Mouse (Mus musculus) CH12.LX (cell line): ENCODE data around the gene Phactr3. TPM values are rescaled to one million over a fixed set of nuclear protein-coding genes. Genes with fewer than 3 reads are reported as not detected.
"Not testable (repeated sequence)": the region's sequence is repeated elsewhere in the genome, so short reads cannot be mapped to it uniquely, and the experiment has no call there.

Experiments
- DNase-seq: peaks from one replicate; pipeline ENCODE4 v3.0.0-alpha.2; 2013; ENCODE audit errors: extremely low read depth
- H3K27ac ChIP-seq: 2 replicates; pipeline ENCODE4 v1.5.1; 2012; ENCODE audit warnings: low read depth, mild to moderate bottlenecking, control low read depth, moderate library complexity; ENCODE audit not compliant: insufficient read depth
- H3K27me3 ChIP-seq: replicated peaks from 2 replicates; pipeline ENCODE3; 2012; ENCODE audit warnings: inconsistent platforms
- H3K36me3 ChIP-seq, 2 experiments: replicated peaks in 1 of 2; 2 replicates each; pipeline versions ENCODE3 to v1.6.1; 2012; ENCODE audit warnings: inconsistent platforms in 1 of 2, low read length in 1 of 2, mild to moderate bottlenecking in 1 of 2, mixed read lengths in 1 of 2, moderate library complexity in 1 of 2; ENCODE audit not compliant: control insufficient read depth in 1 of 2, insufficient read depth in 1 of 2
- H3K4me1 ChIP-seq, 2 experiments: 2 replicates each; pipeline ENCODE4 v1.6.1; 2012; ENCODE audit warnings: inconsistent platforms in 1 of 2, moderate library complexity in 1 of 2; ENCODE audit not compliant: insufficient read depth in 2 of 2, control insufficient read depth in 1 of 2
- H3K4me2 ChIP-seq: 2 replicates; pipeline ENCODE4 v1.6.1; 2012; ENCODE audit warnings: low read depth, mild to moderate bottlenecking, control low read depth; ENCODE audit not compliant: poor library complexity, insufficient read depth, severe bottlenecking
- H3K4me3 ChIP-seq, 3 experiments: fragments of 150-350 bp in 1 of 3; sonication (generic) in 1 of 3; replicated peaks in 1 of 3; 2 replicates each; pipeline versions ENCODE3 to v1.5.1; 2011 to 2012; ENCODE audit warnings: low read depth in 2 of 3, low read length in 2 of 3, mild to moderate bottlenecking in 2 of 3, moderate library complexity in 2 of 3, control low read depth in 1 of 3, improper control_type of control experiment in 1 of 3, inconsistent platforms in 1 of 3, mixed read lengths in 1 of 3; ENCODE audit not compliant: poor library complexity in 1 of 3
- H3K79me2 ChIP-seq: replicated peaks from 2 replicates; pipeline ENCODE4 v1.6.1; 2012; ENCODE audit warnings: mild to moderate bottlenecking, moderate library complexity; ENCODE audit not compliant: control insufficient read depth, poor library complexity, insufficient read depth, severe bottlenecking; ENCODE audit errors: extremely low read depth
- H3K9ac ChIP-seq: 2 replicates; pipeline ENCODE4 v1.6.1; 2012; ENCODE audit warnings: low read depth, mild to moderate bottlenecking, control low read depth, moderate library complexity; ENCODE audit not compliant: insufficient read depth
- H3K9me3 ChIP-seq: replicated peaks from 2 replicates; pipeline ENCODE3; 2012; ENCODE audit warnings: low read length, inconsistent platforms, mixed read lengths
- CHD2 ChIP-seq: IDR thresholded peaks from 2 replicates; pipeline ENCODE4 v1.6.1; 2011; ENCODE audit warnings: low read length, improper control_type of control experiment
- CTCF ChIP-seq, 2 experiments: IDR thresholded peaks in 1 of 2; conservative IDR thresholded peaks in 1 of 2; 2 replicates each; pipeline ENCODE4 v1.5.1; 2011 to 2012; ENCODE audit warnings: low read depth in 2 of 2, low read length in 2 of 2, improper control_type of control experiment in 1 of 2, inconsistent platforms in 1 of 2, mild to moderate bottlenecking in 1 of 2, moderate library complexity in 1 of 2
- ETS1 ChIP-seq: conservative IDR thresholded peaks from 2 replicates; pipeline ENCODE4 v1.6.1; 2012; ENCODE audit warnings: low read depth, mild to moderate bottlenecking, inconsistent platforms, low read length, improper control_type of control experiment, moderate library complexity
- JUND ChIP-seq: conservative IDR thresholded peaks from 2 replicates; pipeline ENCODE4 v1.6.1; 2011; ENCODE audit warnings: low read depth, low read length, improper control_type of control experiment
- KAT2A ChIP-seq: IDR thresholded peaks from 2 replicates; pipeline ENCODE4 v1.6.1; 2012; ENCODE audit warnings: low read length, improper control_type of control experiment, inconsistent platforms; ENCODE audit not compliant: insufficient replicate concordance
- MAFK ChIP-seq: IDR thresholded peaks from 2 replicates; pipeline ENCODE4 v1.6.1; 2011; ENCODE audit warnings: low read length, improper control_type of control experiment; ENCODE audit not compliant: insufficient replicate concordance
- MAZ ChIP-seq: IDR thresholded peaks from 2 replicates; pipeline ENCODE4 v1.6.1; 2012; ENCODE audit warnings: low read depth, mild to moderate bottlenecking, inconsistent platforms, low read length, improper control_type of control experiment, moderate library complexity
- NELFE ChIP-seq: IDR thresholded peaks from 2 replicates; pipeline ENCODE4 v1.6.1; 2011; ENCODE audit warnings: low read depth, low read length, improper control_type of control experiment
- RAD21 ChIP-seq: IDR thresholded peaks from 2 replicates; pipeline ENCODE4 v1.6.1; 2011; ENCODE audit warnings: low read depth, mild to moderate bottlenecking, low read length, improper control_type of control experiment, moderate library complexity
- RCOR1 ChIP-seq: conservative IDR thresholded peaks from 2 replicates; pipeline ENCODE4 v1.6.1; 2012; ENCODE audit warnings: low read depth, mild to moderate bottlenecking, inconsistent platforms, low read length, improper control_type of control experiment
- SMC3 ChIP-seq: IDR thresholded peaks from 2 replicates; pipeline ENCODE4 v1.6.1; 2011; ENCODE audit warnings: low read depth, low read length, improper control_type of control experiment
- USF1 ChIP-seq: IDR thresholded peaks from 2 replicates; pipeline ENCODE4 v1.6.1; 2014; ENCODE audit warnings: low read depth, mild to moderate bottlenecking, inconsistent platforms, low read length, improper control_type of control experiment
- dilution Hi-C: fragments of 300-500 bp; cut with MboI; formaldehyde crosslinking; loops from 2 replicates; pipeline ENCODE4 v1.14.3; 2020; ENCODE audit warnings: low sequenced_read_pairs; ENCODE audit not compliant: extremely low pct_unique_long_range_greater_than_20kb, extremely low pct_ligation_motif_present
- in situ Hi-C: fragments of 300-500 bp; cut with MboI; formaldehyde crosslinking; loops from 3 replicates; pipeline ENCODE4 v1.14.3; 2019; ENCODE audit warnings: low sequenced_read_pairs, low pct_ligation_motif_present, low pct_unique_long_range_greater_than_20kb, mixed read lengths
- polyA plus RNA-seq: library from polyadenylated mRNA; unstranded; fragments of >175 nt; gene quantifications from 2 replicates; pipeline ENCODE4 v1.2.1, GENCODE M21; 2012; ENCODE audit warnings: low read depth; ENCODE audit not compliant: insufficient read length
- total RNA-seq, 2 experiments: library from RNA; depleted of rRNA; stranded (reverse); fragments of 300-350 nt in 1 of 2; fragments of >200 nt in 1 of 2; gene quantifications; 2 replicates each; pipeline ENCODE4 v1.2.3; 2012 to 2014

Gene Phactr3
- total and polyA plus RNA-seq, 3 experiments, result 0.21 to 0.75 TPM; not detected in 1

GRCm38 (mm10) chr2:178337878-178338277 is 219.1 kb downstream of the Phactr3 start:
- no peaks in the 10 kb centered on the region for H3K79me2 ChIP-seq
- no peak overlapping the region for H3K27ac ChIP-seq
- H3K9ac ChIP-seq, result no peak overlapping the region
- no peak overlapping the region for H3K4me3 ChIP-seq
- in situ Hi-C loops (no loop called here), dilution Hi-C loops (no loop called here)
- H3K4me1 ChIP-seq, result no peaks in the 10 kb centered on the region; a peak in 1 of 4 replicates
- no peaks in the 10 kb centered on the region for H3K9me3 ChIP-seq
- H3K4me2 ChIP-seq, result no peak overlapping the region
- peak; percentile 2 for DNase-seq
- no peaks in the 10 kb centered on the region for H3K36me3 ChIP-seq
- TF ChIP-seq CTCF (conservative IDR thresholded peaks at IDR 0.05 in 1 of 2, IDR thresholded peaks at IDR 0.05 in 1 of 2; ENCODE audit: low read depth in 2 of 2, low read length in 2 of 2) (peak in 1 of 2 experiments; percentile 67; a peak in 3 of 4 replicates), RAD21 (peak; percentile 70), NELFE (no peak), SMC3 (peak; percentile 41)
- H3K27me3 ChIP-seq, result peaks cover 29% of the 10 kb centered on the region

GRCm38 (mm10) chr2:178339044-178339443 is 220.3 kb downstream of the Phactr3 start:
- no peak overlapping the region for H3K4me3 ChIP-seq
- no peaks in the 10 kb centered on the region for H3K79me2 ChIP-seq
- H3K36me3 ChIP-seq, result no peaks in the 10 kb centered on the region
- no peaks in the 10 kb centered on the region for H3K9me3 ChIP-seq
- H3K27me3 ChIP-seq, result peaks cover 36% of the 10 kb centered on the region
- no peak overlapping the region for H3K27ac ChIP-seq
- no peak for TF ChIP-seq USF1
- peak; percentile 30 to 63; a peak in 3 of 4 replicates for TF ChIP-seq CTCF (conservative IDR thresholded peaks at IDR 0.05 in 1 of 2, IDR thresholded peaks at IDR 0.05 in 1 of 2; ENCODE audit: low read depth in 2 of 2, low read length in 2 of 2)
- TF ChIP-seq ETS1, result no peak
- TF ChIP-seq MAZ, result no peak
- peak; percentile 49 for TF ChIP-seq RAD21
- no peak for TF ChIP-seq MAFK
- TF ChIP-seq NELFE, result no peak
- no peak for TF ChIP-seq RCOR1
- TF ChIP-seq SMC3, result peak; percentile 41
- no peak for TF ChIP-seq KAT2A
- no peak for TF ChIP-seq JUND
- TF ChIP-seq CHD2, result no peak
- H3K4me1 ChIP-seq, result no peaks in the 10 kb centered on the region; a peak in 1 of 4 replicates
- dilution Hi-C loops, result no loop called here
- no peak overlapping the region for H3K9ac ChIP-seq
- in situ Hi-C loops, result no loop called here
- DNase-seq, result peak; percentile 12
- no peak overlapping the region for H3K4me2 ChIP-seq

- H3K27ac ChIP-seq, H3K4me3 ChIP-seq, DNase-seq, H3K9me3 ChIP-seq, H3K36me3 ChIP-seq, in situ Hi-C loops, H3K9ac ChIP-seq, H3K4me1 ChIP-seq, H3K79me2 ChIP-seq, H3K4me2 ChIP-seq, dilution Hi-C loops: not testable (repeated sequence)
- peaks cover 46% of the 10 kb centered on the region for H3K27me3 ChIP-seq
Measured at GRCm38 (mm10) chr2:178342105-178342504, 223.3 kb downstream of the Phactr3 start.
